Mouse (Mus musculus) kidney, postnatal 4 days (tissue): ENCODE results near the gene Gpr12.
"Not testable (repeated sequence)": the region's sequence is repeated elsewhere in the genome, so short reads cannot be mapped to it uniquely, and the experiment has no call there.

Source experiments
- DNase-seq, 2 experiments: peaks; one replicate each; pipeline ENCODE4 v3.0.0; 2021; ENCODE audit warnings: mixed read lengths in 2 of 2

The Gpr12 gene

GRCm38 (mm10) chr5:146584478-146585306, at the start of gene Gpr12:
Gpr12 (minus strand) TSS chr5:146585239.
- peak; percentile 48 to 58 for DNase-seq

GRCm38 (mm10) chr5:146631602-146632001, 46.6 kb upstream of the Gpr12 start:
- DNase-seq = no peak

GRCm38 (mm10) chr5:146630961-146631360, 45.9 kb upstream of the Gpr12 start:
- DNase-seq = no peak

GRCm38 (mm10) chr5:146629636-146630035, 44.6 kb upstream of the Gpr12 start:
- peak; percentile 53 to 55 for DNase-seq

GRCm38 (mm10) chr5:146628804-146629203, 43.8 kb upstream of the Gpr12 start:
- DNase-seq = no peak

GRCm38 (mm10) chr5:146627901-146628300, 42.9 kb upstream of the Gpr12 start:
- DNase-seq = no peak

GRCm38 (mm10) chr5:146625635-146626311, 40.7 kb upstream of the Gpr12 start:
- DNase-seq = no peak

GRCm38 (mm10) chr5:146611830-146612229, 26.8 kb upstream of the Gpr12 start:
- no peak for DNase-seq

- no peak for DNase-seq
Observed at GRCm38 (mm10) chr5:146611009-146611408, 26.0 kb upstream of the Gpr12 start.

- DNase-seq = no peak
Observed at GRCm38 (mm10) chr5:146609646-146610045, 24.6 kb upstream of the Gpr12 start.

- no peak for DNase-seq
Observed at GRCm38 (mm10) chr5:146607816-146608215, 22.8 kb upstream of the Gpr12 start.

GRCm38 (mm10) chr5:146606895-146607294, 21.9 kb upstream of the Gpr12 start:
- DNase-seq = no peak

- DNase-seq = no peak
Observed at GRCm38 (mm10) chr5:146606221-146606620, 21.2 kb upstream of the Gpr12 start.

- no peak for DNase-seq
Observed at GRCm38 (mm10) chr5:146599970-146600369, 14.9 kb upstream of the Gpr12 start.

- not testable (repeated sequence) for DNase-seq
Observed at GRCm38 (mm10) chr5:146599216-146599615, 14.2 kb upstream of the Gpr12 start.

GRCm38 (mm10) chr5:146598215-146599119, 13.4 kb upstream of the Gpr12 start:
- no peak for DNase-seq

GRCm38 (mm10) chr5:146597503-146597874, 12.4 kb upstream of the Gpr12 start:
- DNase-seq = no peak

- DNase-seq = no peak
Observed at GRCm38 (mm10) chr5:146596612-146597502, 11.8 kb upstream of the Gpr12 start.

- no peak for DNase-seq
Observed at GRCm38 (mm10) chr5:146592580-146592979, 7.5 kb upstream of the Gpr12 start.

GRCm38 (mm10) chr5:146591636-146592035, 6.6 kb upstream of the Gpr12 start:
- no peak for DNase-seq

GRCm38 (mm10) chr5:146590987-146591386, 5.9 kb upstream of the Gpr12 start:
- peak in 1 of 2 experiments; percentile 30 for DNase-seq
